Mouse (Mus musculus) megakaryocyte, embryonic 14.5 days (primary cell): ENCODE measurements around the gene Tex14.

Experiments
- FLI1 ChIP-seq: IDR thresholded peaks from 2 replicates; pipeline ENCODE4 v1.6.1; 2012; ENCODE audit warnings: low read length, inconsistent platforms, mixed read lengths
- GATA1 ChIP-seq: IDR thresholded peaks from 3 replicates; pipeline ENCODE4 v1.6.1; 2012; ENCODE audit warnings: mixed read lengths, low read length, inconsistent platforms, borderline replicate concordance

- no peak for TF ChIP-seq GATA1
- TF ChIP-seq FLI1 = no peak
Measured at GRCm38 (mm10) chr11:87446159-87446558, 41.3 kb downstream of the Tex14 start.
